Mouse (Mus musculus) heart, adult 8-10 months (tissue): ENCODE data around the gene Kndc1. TPM values are rescaled to one million over a fixed set of nuclear protein-coding genes. Genes with fewer than 3 reads are reported as not detected.

ENCODE experiments used
- DNase-seq: peaks from one replicate; pipeline ENCODE4 v3.0.0; 2022; ENCODE audit warnings: low spot score
- total RNA-seq, 4 experiments: library from RNA; stranded (reverse); gene quantifications; 2 replicates each; pipeline ENCODE4 v1.2.4; 2022

Kndc1 gene
- under 1 TPM in 1 of 4 experiments, not detected in 3; 0.06 TPM for total RNA-seq

DNA sequence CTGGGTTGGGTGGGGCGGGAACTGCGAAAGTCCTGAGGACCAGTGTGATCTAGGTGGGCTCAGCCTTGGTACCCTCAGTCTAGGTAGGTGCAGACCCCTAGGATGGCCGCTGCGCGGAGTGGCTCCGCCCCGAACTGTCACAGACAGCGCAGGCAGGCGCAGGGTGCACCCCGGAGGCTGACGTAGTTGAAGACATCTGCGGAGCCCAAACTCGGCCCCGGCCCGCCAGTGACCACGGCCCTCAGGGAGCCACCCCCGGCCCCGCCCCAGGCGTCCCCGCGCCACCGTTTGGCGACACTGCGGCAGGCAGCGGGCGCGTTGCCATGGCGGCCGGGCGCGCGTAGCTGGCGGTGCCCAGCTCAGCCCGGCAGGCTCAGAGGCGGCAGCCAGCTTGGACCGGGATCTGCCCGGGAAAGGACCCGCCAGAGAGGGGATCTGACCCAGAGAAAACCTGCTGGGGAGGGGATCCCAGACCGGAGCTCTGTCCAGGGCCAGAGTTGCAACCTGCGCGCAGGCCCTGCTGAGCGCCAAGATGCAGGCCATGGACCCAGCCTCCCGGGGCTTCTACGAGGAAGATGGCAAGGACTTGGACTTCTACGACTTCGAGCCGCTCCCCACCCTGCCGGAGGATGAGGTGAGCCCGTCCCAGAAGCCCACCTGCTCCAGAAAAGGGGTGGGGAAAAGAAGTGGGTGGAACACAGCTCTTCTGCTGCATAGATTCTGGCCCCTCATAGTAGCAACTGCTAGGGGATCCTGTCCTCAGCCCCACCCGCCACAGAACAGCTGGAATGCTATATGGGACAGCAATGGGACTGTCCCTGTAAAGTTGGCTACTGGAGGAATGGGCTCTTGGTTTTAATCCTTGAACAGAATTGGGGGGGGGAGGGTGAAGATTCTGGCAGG, at the start of gene Kndc1:
Kndc1 (plus strand) TSS at position 42 of the 903 bp plus-strand sequence.
- no peak for DNase-seq

DNA sequence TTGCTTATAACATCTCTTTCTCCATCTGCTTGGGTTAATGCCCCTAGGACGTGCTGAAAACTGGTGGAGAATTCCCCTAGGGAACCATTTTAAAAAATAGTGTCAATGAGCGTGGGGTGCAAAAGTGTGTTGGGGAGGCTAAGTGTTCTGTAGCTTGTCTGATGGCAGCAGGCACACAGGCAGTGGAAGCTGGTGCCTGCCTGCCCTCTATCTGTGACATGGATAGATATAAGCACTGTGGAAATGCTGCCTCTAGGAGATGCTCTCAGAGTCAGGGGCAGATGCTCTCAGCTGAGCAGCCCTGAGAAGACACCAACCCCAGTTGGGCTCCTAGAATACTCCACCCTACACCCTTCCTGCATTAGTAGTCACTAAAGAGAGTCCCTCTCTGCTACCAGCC, 49.4 kb upstream of the Kndc1 start:
- no peak for DNase-seq

DNA sequence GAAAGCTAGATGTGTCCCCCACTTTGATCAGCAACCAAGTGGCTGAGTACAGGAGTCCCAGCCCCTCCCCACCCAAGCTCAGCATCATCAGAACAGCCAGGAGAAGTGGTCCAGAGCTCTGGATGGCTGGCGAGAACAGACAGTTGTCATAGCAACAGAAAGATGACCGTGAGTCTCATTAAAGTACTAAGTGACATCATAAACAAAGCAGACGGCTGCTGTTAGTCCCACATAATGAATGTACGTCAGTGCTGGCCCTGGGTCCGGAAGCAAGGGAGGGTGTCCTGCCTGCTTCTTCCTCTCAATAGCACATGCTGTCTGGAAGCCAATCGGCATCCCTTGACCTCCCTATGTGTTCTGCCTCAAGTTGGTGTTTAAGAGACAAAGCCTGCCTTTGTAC, 44.3 kb upstream of the Kndc1 start:
- no peak for DNase-seq

DNA sequence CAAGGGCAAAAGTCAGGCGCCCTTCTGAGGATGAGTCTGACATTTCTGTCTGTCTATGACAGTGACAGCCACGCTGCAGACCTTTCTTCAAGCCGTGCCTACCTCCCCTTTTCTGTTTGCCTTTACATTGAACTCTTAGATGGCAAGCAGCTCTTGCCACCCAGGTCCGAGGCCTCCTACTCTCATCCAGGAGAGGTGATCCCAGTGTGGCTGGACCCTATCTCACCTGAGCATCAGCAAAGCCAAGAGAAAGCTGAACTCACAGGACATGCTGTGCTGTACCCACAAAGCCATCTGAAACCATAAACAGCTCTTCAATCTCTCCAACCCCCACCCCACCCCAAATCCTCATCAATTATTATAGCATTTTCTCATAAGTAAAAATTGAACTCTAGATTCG, 43.8 kb upstream of the Kndc1 start:
- DNase-seq = no peak

DNA sequence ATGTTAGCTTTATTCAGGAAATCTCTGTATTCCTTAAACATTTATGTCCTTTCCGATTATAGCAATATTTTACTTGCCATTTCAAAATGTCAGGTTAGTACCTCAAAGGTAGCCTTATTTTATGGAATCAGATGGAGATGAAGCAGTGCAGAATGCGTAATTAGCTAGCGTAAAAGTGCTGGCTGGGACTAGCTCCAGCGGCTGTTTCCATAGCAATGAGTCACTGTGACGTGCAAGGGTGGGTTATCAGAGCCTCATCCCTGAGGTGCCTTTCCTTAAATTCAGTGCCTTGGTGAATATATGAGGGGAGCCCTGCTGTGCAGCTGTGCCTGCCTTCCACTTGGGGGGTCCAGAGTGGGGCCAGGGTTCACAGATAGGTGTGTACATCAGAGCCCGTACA, 43.4 kb upstream of the Kndc1 start:
- DNase-seq = no peak

DNA sequence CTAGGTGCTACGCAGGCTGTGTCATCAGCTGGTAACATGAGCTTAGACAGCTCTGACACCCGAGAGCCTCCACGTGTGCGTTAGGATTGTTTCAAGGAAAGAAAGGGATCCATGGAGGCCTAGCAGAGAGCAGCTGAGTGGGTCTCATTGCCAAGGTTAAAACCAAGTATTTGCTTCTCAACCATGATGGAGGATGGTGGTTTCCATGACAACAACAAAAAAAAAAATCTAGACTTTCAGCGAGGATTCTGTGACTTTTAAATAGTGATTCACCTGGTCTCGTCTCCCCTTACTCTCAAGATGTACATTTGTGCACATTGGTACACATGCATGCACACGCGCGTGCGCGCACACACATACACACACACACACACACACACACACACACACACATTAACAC, 39.2 kb upstream of the Kndc1 start:
- DNase-seq = no peak

DNA sequence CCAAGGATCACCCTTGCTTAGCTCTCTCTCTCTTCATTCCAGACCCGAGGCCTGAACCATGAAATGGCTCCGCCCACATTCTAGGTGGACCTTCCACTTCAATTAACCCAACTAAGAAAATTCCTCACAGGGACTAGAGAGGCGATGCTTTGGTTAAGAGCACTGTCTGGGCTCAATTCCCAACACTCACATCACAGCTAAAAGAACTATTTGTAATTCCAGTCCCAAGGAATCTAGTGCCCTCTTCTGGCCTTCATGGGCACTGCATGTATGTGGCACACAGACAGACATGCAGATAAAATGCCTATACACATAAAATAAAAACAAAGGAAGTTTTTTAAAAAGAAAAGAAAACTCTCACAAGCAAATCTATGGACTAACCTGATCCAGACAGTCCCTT, 33.1 kb upstream of the Kndc1 start:
- DNase-seq = peak; percentile 77

DNA sequence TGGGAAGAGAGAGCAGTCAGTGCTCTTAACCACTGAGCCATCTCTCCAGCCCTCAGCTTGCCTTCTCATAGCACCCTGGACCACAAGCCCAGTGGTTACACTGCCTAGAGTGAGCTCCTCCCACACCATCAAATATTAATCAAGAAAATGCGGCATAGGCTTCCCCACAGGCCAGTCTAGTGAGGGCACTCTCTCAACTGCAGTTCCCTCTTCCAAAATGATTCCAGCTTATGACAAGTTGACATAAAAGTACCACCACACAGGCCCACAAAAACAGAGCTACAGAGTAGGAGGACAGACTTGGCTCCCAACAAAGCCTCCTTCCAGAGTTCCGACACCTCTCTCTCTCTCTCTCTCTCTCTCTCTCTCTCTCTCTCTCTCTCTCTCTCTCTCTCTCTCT, 31.4 kb upstream of the Kndc1 start:
- DNase-seq = no peak

DNA sequence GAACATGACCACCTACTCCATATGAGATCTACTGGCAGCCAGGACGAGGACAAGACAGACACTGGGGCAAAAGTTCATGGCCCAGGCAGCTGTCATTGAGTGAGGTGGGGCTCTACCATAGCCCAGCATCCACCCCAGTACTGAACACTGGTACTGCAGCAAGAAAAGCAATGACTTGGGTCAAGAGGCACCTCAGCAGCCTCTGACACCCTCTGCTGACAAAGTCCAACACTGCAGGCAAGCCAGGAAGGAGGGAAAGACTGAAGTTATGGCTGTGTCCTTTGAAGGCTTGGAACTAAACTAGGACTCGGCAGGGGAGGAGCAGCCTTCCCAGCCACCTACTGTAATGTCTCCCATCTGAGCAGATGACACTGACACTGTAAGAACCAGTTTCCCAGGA, 30.2 kb upstream of the Kndc1 start:
- no peak for DNase-seq

DNA sequence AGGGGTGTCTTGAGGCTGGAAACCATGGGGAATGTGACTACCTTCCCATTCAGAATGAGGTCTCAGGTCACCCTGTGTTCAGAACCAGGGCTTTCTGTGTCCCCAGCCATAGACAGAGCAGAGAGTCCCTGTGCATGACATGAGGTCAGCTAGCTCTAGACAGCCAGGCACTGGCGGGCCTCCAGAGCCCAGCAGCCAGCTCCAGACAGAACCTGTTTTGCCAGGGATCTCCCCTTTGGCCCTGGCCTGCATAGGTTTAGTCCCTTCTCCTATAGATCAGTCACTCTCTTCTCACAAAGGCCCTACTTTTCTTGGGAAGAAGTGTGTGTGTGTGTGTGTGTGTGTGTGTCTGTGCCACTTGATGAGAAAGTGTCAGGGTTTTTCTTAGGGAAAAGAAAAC, 29.6 kb upstream of the Kndc1 start:
- DNase-seq = no peak

DNA sequence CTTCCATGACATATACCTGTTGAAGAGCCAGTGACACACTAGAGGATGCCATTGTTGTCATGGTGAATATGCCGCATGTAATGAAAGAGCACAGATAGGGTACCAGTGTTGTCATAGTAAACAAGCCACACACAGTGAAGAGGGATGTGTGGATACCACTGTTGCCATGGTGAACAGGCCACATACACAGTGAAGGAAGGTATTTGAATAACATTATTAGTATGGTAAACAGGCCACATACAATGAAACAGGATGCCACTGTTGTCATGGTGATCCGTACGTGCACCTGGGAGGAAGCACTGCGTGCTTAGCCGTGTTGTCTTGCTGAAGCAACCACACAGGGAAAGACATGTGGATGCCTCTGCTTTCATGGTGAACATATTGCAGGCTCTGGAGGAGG, 23.5 kb upstream of the Kndc1 start:
- no peak for DNase-seq

DNA sequence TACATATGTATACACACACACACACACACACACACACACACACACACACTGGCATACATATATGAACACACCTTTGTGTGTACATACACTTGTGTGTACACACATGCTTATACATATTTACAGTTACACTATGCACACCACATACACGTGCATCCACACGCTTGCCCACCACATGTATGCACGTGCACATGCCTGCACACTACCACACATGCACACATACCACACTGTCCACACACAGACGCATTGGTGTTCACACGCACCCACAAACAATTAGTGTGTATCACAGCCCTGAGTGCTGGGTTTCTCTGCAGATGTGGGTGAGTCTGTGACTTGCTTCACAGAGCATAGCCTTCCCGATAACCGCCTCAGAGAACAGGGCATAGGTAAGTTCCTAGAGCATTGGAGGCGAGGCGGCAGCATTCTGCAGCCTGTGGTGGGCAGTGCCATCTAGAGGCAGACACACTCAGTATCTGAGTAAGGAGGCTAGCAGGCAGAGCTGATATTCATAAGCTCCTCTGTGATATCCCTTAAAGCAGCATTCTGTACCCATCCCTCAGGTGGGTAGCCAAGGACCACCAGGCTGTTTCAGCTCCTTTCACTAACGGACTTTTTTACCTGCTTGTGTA, 17.2 kb upstream of the Kndc1 start:
- no peak for DNase-seq

DNA sequence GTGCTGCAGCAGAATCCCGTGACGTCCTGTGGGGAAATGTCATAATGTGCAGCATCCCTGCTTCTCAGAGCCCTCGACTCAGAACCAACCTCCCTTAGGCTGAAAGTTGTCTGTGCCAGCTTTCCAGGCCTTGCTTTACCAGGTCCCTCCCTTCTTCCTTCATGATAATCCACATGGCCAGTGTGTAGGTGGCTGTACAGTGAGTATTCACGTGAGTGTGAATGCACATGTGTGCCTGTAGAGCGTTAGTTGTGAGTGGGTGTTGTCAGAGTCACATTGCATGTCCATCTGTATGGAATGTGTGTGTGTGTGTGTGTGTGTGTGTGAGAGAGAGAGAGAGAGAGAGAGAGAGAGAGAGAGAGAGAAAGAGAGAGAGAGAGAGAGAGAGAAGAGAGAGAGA, 16.4 kb upstream of the Kndc1 start:
- DNase-seq = no peak

DNA sequence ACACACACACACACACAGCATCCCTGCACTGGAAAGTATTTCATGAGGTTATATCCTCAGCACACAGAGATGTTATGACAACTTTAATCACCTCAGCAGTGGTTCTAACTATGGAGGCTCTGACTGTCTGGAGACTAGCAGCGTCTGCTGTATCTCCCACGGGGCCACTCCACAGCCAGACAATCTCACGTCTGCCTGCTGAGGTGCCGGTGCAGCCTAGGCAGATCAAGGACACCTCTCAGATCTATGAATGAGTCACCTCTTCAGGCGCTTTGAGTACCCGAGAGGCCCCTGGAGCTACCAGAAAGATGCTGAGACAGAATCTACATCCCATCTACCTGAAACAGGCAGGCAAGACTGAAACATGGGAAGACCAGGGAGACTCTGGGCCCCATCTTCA, 15.9 kb upstream of the Kndc1 start:
- no peak for DNase-seq

DNA sequence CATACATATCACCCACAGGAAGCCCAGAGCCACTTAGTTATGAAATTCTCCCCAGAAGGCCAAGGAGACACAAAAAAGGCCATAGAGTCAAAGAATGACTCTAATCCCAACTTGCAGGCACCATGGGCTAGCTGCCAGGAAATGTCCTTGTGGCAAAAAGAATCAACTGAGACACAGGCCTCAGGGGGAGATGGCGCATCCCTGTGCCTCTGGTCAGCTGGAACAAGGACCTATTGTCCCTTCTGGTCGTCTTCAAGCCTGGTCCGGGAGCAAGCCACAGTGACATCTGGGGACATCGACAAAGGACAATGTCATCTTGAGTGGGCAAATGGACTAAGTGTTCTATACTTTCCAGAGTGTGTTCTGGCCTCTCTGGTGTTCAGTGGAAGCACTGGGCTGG, 11.0 kb upstream of the Kndc1 start:
- no peak for DNase-seq

DNA sequence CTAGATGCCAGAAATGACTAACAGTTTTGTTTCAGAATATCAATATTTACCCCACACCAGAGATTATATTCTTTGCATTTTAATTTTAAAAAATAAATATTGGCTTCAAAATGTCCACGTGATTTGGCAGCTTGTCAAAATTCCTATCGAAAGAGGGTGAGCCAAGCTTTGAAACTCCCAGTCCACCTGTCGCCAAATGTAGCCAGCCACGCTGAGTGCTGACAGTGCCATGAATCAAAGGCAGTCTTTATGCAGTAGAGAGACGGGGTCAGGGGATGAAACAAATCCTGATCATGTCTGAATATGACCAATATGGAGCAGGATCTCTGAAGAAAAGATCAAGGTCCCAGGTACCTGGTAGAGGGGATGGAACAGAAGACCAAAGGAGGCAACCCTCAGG, 2.7 kb upstream of the Kndc1 start:
- DNase-seq = no peak

DNA sequence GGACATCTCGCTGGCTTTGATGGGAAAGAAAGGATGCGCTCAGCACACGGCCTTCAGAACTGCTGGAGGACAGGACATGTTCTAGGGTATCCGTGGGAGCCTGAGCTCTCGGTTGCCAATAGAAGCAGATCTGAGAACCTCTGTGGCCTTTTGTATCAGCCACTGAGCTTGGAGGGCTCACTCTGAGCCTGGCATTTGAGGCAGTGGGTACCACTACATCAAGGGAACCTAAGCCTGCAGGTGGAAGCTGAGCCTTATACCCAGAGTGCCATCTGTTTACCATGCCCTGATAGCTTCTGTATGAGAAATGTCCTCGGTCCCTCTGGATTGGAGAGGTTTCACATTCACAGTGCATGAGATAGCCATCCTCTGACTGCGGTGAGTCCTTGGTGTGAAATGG, 1.8 kb downstream of the Kndc1 start:
- DNase-seq = no peak

DNA sequence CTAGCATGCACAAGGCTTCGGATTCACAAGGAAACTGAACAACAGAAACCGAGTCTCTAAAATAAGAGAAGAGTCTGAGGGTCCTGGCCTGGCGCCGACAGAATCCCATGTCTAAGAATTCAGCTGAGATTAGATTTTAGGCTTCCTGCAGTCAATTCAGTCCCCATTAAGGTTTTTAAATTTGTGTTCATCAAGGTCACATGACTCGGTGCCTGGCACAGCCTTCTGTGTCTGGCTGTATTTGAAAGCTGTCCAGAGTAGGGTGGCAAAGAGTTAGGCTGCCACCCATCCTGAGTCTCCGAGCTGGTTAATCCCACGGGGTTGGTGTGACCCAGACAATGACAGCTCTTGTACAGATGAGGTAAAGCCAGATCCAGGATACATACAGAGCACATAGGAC, 2.3 kb downstream of the Kndc1 start:
- no peak for DNase-seq

DNA sequence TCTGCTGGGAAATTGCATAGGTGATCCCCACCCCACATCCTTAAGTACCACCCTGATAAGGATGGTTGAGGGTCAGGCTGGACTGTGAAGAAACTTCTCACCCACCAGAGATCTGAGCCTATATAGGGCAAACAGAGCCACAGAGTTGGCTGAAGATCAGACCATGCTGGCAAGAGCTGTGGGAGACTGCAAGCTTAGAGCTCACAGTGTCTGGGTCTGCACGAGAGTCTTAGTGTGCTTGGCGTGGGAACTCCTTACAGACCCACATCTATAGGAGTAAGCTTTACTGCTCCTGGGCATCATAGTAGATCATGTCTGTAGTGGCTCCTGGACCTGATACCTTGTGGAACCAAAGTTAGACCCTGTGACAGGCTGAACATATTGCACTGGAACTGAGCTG, 4.1 kb downstream of the Kndc1 start:
- no peak for DNase-seq

DNA sequence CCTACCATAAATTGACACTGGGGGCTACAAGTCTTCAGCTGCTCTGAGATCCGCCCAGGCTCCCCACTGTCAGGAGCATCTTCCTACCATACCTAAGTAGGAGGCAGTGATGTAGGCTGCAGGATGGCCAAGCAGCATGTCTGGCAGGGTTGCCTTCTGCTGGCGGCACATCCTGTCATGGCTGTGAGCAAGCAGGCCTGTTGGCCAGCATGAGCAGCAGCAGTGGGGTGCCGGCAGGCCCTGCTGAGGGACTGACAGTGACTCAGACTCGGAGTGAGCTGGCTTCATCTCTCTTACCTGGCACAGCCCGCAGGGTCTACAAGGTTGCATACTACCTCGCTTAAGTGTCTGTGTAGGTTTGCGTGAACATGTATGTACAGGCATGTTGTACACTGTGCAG, 5.0 kb downstream of the Kndc1 start:
- DNase-seq = no peak

DNA sequence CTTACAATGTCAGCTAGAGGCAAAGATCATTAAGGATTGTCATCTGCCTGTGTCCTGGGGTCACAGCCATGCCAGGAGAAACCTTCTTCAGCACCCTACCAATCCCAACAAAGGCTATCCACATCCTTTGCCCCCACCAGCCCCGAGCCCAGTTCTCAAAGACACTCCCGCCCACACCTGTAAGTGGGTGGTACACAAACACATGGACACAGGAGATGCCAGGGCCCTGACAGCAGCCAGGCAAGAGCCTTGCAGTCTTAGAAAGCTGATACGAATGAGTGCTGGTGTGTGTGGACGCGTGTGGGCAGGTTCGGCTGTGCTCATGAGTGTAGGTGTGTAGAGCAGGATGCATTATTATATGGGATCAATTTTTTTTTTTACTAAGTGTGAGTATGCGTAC, 6.0 kb downstream of the Kndc1 start:
- DNase-seq = no peak

DNA sequence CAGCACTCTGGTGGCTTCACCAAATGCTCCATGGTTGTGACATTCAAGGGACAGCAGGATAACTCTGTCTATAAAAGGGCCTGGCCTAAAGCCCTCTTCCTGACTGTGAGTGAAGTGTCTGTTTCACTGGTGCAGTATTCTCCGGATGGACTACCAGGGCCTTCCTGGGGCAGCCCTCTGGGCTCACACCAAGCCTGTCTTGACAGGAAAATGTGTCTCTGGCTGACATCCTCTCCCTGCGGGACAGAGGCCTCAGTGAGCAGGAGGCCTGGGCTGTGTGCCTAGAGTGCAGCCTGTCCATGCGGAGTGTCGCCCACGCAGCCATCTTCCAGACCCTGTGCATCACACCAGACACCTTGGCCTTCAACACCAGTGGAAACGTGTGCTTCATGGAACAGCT, 6.4 kb downstream of the Kndc1 start:
- no peak for DNase-seq

DNA sequence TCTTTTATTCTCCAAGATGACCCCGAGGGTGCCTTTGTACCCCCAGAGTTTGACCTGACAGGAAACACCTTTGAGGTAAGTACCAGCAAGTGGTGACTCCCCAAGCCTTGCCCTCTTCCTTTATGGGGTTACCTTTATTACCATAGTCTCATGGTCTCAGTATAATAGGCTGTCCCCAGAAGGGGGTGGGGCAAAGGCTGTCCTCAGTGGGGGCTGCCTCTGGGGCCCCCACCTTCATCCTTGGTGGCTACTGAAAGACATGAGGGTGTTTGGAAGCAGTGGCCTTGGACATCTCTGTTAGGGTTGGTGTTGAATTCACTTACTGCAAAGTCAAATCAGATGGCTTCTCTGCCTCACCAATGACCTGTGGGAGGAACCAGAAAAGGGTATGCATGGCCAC, 7.5 kb downstream of the Kndc1 start:
- no peak for DNase-seq

DNA sequence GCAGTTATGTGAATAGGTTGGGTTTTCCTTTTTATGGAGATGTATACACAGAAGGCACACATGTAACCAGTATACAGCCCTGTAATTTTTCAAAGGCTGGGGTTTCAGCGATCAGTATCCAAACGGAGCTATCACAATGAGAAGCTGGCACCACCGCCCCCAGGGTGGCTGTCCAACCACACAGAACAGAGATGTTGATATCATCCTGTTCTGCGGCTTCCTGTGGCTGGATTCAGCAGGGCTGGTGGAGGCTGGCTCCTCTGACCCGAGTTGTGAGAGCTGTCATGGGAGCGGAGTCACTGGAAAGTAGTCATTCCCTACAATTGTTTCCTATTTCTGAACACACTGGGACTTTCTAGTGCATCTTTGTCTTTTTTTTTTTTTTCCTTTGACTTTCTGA, 10.8 kb downstream of the Kndc1 start:
- DNase-seq = no peak
